Comparison of ENCODE assay signal across 24 mouse cellular contexts in the genomic region with DNA sequence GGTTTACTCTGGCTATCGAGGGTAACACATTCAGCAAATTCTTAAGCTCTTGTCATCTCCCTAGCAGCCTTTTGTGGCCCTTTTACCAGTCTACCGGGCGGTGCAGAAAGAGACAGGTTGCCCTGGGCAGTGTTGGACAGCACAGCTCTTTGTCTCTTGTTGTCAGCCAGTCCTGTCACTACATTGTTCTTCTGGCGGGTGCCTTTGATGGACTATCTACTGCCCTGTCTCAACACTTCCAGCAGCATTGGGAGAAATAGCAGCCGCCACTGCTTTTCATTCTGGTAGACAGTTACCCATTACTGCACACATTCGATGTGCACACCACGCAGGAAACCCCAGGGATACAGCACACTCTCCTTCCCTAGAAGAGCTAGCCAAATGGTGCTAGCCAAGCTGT.
DNase-seq lines count a peak whose midpoint lies in the region; ATAC-seq and TF ChIP-seq lines count a peak whose summit lies in the region.
"Had no signal": no experiment of that assay in that cellular context is flagged by ENCODE, and none has a peak within 500 bp of the region (broad histone marks: within the 10 kb centered on the region; RNA-seq: fewer than 3 reads in every experiment).

No protein-coding gene starts in this region.

- no peak overlapping the region for H3K4me2 ChIP-seq in hindbrain, embryonic 11.5 days (replicated peaks; ENCODE audit: low read depth, low read length)
- no peak overlapping the region for H3K4me2 ChIP-seq in hindbrain, embryonic 12.5 days (replicated peaks)
- H3K4me2 ChIP-seq in heart, postnatal 0 days (ENCODE audit: low read depth, low read length): no peak overlapping the region
- H3K4me2 ChIP-seq: embryonic facial prominence, embryonic 13.5 days; liver, embryonic 11.5 days; stomach, embryonic 15.5 days had no signal

- peak; percentile 26 for DNase-seq in hindbrain, embryonic 11.5 days (ENCODE audit: low spot score)
- peak; percentile 22 for DNase-seq in brain, embryonic 14.5 days (ENCODE audit: low read depth)
- peak; percentile 34 for DNase-seq in embryo, embryonic 9.5 days (ENCODE audit: extremely low spot score)
- DNase-seq in heart, postnatal 0 days (ENCODE audit: low spot score): peak; percentile 83
- DNase-seq in kidney, postnatal 4 days: no peak
- DNase-seq in left cerebral cortex, adult 2 months (ENCODE audit: extremely low spot score in 1 of 2, low spot score in 2 of 2): no peak
- DNase-seq in retina, embryonic 14.5 days (ENCODE audit: low spot score): no peak
- DNase-seq: cerebellum, adult 2 months; cerebellum, postnatal 36 days; gastrocnemius, postnatal 36 days; kidney, adult 2 months; kidney, postnatal 10 days; layer of hippocampus, postnatal 36 days; left cerebral cortex, postnatal 4 days; lung, adult 2 months; retina, postnatal 1 day; thymus, adult 18-20 months; thymus, postnatal 4 days had no signal

- no peaks in the 10 kb centered on the region for H3K36me3 ChIP-seq in hindbrain, embryonic 11.5 days (ENCODE audit: control insufficient read depth, insufficient read depth, low read length)
- H3K36me3 ChIP-seq in hindbrain, embryonic 12.5 days: no peaks in the 10 kb centered on the region
- no peaks in the 10 kb centered on the region for H3K36me3 ChIP-seq in heart, postnatal 0 days (replicated peaks; ENCODE audit: control insufficient read depth, insufficient read depth, low read length)
- H3K36me3 ChIP-seq: embryonic facial prominence, embryonic 13.5 days; stomach, embryonic 15.5 days had no signal

- no peaks in the 10 kb centered on the region for H3K27me3 ChIP-seq in hindbrain, embryonic 11.5 days (ENCODE audit: control insufficient read depth, insufficient read depth, low read length)
- H3K27me3 ChIP-seq in hindbrain, embryonic 12.5 days: peaks cover 7% of the 10 kb centered on the region; the same call in 1 of the 2 replicates
- no peaks in the 10 kb centered on the region for H3K27me3 ChIP-seq in heart, postnatal 0 days (ENCODE audit: control insufficient read depth, insufficient read depth, low read length)
- H3K27me3 ChIP-seq: stomach, embryonic 15.5 days had no signal

- ATAC-seq in hindbrain, embryonic 11.5 days (ENCODE audit: low FRiP score): no peak; the same call in 1 of the 2 replicates
- no peak for ATAC-seq in hindbrain, embryonic 12.5 days (ENCODE audit: low FRiP score)
- ATAC-seq in heart, postnatal 0 days (ENCODE audit: insufficient read depth, low read depth): peak; percentile 99
- ATAC-seq: forebrain, embryonic 16.5 days had no signal

- no peak overlapping the region for H3K27ac ChIP-seq in hindbrain, embryonic 11.5 days (ENCODE audit: low read depth, low read length)
- H3K27ac ChIP-seq in hindbrain, embryonic 12.5 days: no peak overlapping the region
- peak overlapping the region; percentile 83 for H3K27ac ChIP-seq in heart, postnatal 0 days (ENCODE audit: low read depth)
- no peak overlapping the region for H3K27ac ChIP-seq in left cerebral cortex, adult 2 months
- H3K27ac ChIP-seq: embryonic facial prominence, embryonic 13.5 days; layer of hippocampus, adult 2 months; stomach, embryonic 15.5 days had no signal

- H3K9ac ChIP-seq in hindbrain, embryonic 11.5 days (ENCODE audit: low read depth, low read length): no peak overlapping the region
- H3K9ac ChIP-seq in hindbrain, embryonic 12.5 days: no peak overlapping the region
- no peak overlapping the region for H3K9ac ChIP-seq in heart, postnatal 0 days (replicated peaks; ENCODE audit: low read depth, low read length)
- H3K9ac ChIP-seq: embryonic facial prominence, embryonic 13.5 days; stomach, embryonic 15.5 days had no signal

- H3K9me3 ChIP-seq in hindbrain, embryonic 11.5 days (ENCODE audit: control insufficient read depth, low read length): no peaks in the 10 kb centered on the region
- no peaks in the 10 kb centered on the region for H3K9me3 ChIP-seq in hindbrain, embryonic 12.5 days (replicated peaks)
- H3K9me3 ChIP-seq in heart, postnatal 0 days (replicated peaks; ENCODE audit: control insufficient read depth, low read length): no peaks in the 10 kb centered on the region
- H3K9me3 ChIP-seq: embryonic facial prominence, embryonic 13.5 days; stomach, embryonic 15.5 days had no signal

- 25% methylated on average over 7 of the region's 7 CpGs for WGBS in hindbrain, embryonic 11.5 days
- 20% methylated on average over 7 of the region's 7 CpGs for WGBS in hindbrain, embryonic 12.5 days
- WGBS in heart, postnatal 0 days: 19% methylated on average over 7 of the region's 7 CpGs

- TF ChIP-seq POLR2A in brain, embryonic 14.5 days (IDR thresholded peaks at IDR 0.05; ENCODE audit: borderline replicate concordance, extremely low read depth, insufficient read depth, insufficient read length, poor library complexity, severe bottlenecking): no peak

- intact Hi-C loops in left cerebral cortex, adult 2 months (cut with DNase I): no loop called here

- no peak for TF ChIP-seq CTCF in brain, embryonic 14.5 days (IDR thresholded peaks at IDR 0.05; ENCODE audit: borderline replicate concordance, extremely low read depth, insufficient read depth, insufficient read length)
- TF ChIP-seq CTCF in heart, postnatal 0 days (IDR thresholded peaks at IDR 0.05; ENCODE audit: low read depth): no peak
- TF ChIP-seq CTCF in left cerebral cortex, adult 2 months (IDR thresholded peaks at IDR 0.05): no peak

- peak; percentile 97 for TF ChIP-seq EP300 in heart, postnatal 0 days (IDR thresholded peaks at IDR 0.05; ENCODE audit: low read depth)

- H3K4me1 ChIP-seq in hindbrain, embryonic 11.5 days (replicated peaks; ENCODE audit: control insufficient read depth, insufficient read depth, low read length): no peaks in the 10 kb centered on the region
- H3K4me1 ChIP-seq in hindbrain, embryonic 12.5 days: peaks cover 4% of the 10 kb centered on the region; the same call in 1 of the 2 replicates
- H3K4me1 ChIP-seq in heart, postnatal 0 days (ENCODE audit: control insufficient read depth, insufficient read depth): peaks cover 8% of the 10 kb centered on the region
- H3K4me1 ChIP-seq: embryonic facial prominence, embryonic 13.5 days; stomach, embryonic 15.5 days had no signal

- H3K4me3 ChIP-seq in hindbrain, embryonic 11.5 days (ENCODE audit: low read depth, low read length): no peak overlapping the region
- H3K4me3 ChIP-seq in hindbrain, embryonic 12.5 days: no peak overlapping the region
- H3K4me3 ChIP-seq in heart, postnatal 0 days (ENCODE audit: low read depth, low read length): no peak overlapping the region
- H3K4me3 ChIP-seq in left cerebral cortex, adult 2 months: no peak overlapping the region
- H3K4me3 ChIP-seq: embryonic facial prominence, embryonic 13.5 days; layer of hippocampus, adult 2 months; stomach, embryonic 15.5 days had no signal

Comparison
In these comparisons a context has a peak if more than half of its experiments do, and no peak if none do; other contexts are left out.
1. DNase-seq: peak in hindbrain, embryonic 11.5 days (single experiment), brain, embryonic 14.5 days (single experiment), embryo, embryonic 9.5 days (single experiment) and heart, postnatal 0 days (single experiment); none in kidney, postnatal 4 days (0 of 2), left cerebral cortex, adult 2 months (0 of 2) and retina, embryonic 14.5 days (single experiment).